Mouse (Mus musculus) gonadal fat pad, adult 2 months (tissue): ENCODE data around the gene Elovl5. TPM values are rescaled to one million over a fixed set of nuclear protein-coding genes. Genes with fewer than 3 reads are reported as not detected.
A peak's percentile ranks its signal among the peaks of the same experiment; 100 is the strongest.
"Not testable (repeated sequence)": the region's sequence is repeated elsewhere in the genome, so short reads cannot be mapped to it uniquely, and the experiment has no call there.

Source experiments
- DNase-seq: peaks from one replicate; pipeline ENCODE4 v3.0.0-alpha.2; 2012; ENCODE audit warnings: low read depth
- polyA plus RNA-seq: library from polyadenylated mRNA; depleted of rRNA; stranded (reverse); fragments of >200 nt; gene quantifications from 2 replicates; pipeline ENCODE4 v1.2.3, GENCODE M21; 2012

Gene Elovl5
- polyA plus RNA-seq, 1 experiment: 78.0 TPM

DNA sequence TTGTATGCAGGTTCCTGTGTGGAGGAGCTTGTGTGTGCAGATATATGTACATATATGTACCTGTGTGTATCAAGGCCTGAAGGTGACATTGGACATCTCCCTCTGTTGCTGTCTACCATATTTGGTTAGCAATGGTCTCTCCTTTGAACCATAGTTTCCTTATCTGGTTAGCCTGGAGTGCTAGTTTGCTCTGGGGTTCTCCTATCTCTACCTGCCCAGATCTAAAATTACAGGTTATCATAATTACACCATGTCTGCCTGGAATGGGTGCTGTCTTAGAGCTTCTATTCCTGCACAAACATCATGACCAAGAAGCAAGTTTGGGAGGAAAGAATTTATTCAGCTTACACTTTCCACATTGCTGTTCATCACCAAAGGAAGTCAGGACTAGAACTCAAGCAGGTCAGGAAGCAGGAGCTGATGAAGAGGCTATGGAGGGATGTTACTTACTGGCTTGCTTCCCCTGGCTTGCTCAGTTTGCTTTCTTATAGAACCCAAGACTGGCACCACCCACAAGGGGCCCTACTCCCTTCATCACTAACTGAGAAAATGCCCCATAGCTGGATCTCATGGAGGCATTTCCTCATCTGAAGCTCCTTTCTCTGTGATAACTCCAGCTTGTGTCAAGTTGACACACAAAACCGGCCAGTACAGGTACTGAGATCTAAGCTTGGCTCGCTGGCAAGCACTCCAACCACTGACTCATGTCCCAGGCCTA, 76.5 kb downstream of the Elovl5 start:
- not testable (repeated sequence) for DNase-seq

DNA sequence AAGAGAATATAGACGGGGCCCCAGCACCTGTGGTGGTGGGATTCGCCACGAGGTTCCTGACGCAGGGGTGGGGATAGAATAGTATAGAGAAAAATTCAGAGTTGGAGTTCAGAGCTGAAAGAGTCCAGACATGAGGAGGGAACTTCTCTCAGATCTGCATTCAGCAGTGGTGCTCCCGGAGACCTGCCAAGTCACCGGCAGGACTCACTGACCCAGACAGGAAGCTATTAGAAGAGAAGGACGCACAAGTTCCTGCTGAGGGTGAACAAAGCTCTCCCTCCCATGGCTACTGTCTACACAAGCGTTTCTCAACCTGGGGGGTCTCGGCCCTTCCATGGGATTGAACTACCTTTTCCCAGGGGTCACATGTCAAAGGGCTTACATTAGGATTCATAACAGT, 78.1 kb downstream of the Elovl5 start:
- DNase-seq: no peak

DNA sequence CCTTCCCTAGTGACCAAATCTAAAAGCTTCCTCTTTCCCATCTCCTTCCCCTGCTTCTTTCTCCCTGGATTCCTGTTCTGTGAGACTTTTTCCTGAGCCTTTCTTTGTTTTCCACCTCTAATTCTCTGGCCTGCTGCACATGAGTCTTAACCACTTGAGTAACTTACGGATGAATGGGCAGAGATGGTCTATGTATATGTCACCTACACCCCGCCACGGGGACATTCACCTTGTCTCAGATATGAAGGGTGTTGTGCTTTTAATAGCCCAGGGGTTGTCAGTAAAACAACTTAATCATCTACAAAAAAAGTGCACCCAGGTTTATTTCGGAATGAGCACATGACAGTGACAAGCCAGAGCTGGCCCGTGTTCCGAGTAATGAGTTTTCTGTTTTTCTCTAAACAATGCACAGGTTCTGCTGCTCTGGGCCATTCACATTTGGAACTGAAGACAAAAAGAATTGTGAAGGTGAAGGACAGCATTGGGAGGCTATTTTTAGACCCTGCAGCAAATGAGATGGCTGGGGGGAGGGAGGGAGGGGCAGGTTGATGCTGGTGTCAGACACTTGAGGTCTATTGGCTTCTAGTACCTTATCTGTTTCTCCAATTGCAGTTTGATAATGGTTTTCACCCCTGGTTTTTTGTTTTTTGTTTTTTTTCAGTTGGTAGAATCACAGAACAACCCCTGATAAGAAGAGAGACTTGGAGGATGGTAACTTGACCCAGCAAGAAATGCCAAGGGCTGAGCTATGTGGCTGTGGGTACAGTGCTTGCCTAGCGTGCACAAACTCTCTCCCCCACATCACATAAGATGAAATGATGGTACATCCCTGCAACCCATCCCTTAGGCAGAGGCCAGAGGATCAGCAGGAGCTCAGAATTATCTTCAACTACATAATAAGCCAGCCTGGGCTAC, 83.7 kb downstream of the Elovl5 start:
- no peak for DNase-seq

DNA sequence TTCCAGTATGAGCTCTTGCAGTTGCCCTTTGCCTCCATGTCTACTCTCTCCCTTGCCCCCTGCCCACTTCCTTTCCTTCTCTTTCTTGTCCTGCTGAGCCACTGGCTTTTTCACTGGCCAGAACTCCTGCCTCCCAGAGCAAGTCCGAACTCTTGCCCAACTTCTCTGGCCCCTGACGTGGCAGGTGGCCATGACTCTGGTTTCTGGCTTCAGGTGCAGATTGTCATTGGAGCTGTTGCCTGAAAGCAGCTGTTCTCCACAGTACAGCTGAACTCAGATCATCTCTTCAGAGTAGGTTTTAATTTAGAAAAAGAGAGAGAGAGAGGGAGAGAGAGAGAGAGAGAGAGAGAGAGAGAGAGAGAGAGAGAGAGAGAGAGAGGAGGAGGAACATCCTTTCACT, 86.1 kb downstream of the Elovl5 start:
- no peak for DNase-seq

DNA sequence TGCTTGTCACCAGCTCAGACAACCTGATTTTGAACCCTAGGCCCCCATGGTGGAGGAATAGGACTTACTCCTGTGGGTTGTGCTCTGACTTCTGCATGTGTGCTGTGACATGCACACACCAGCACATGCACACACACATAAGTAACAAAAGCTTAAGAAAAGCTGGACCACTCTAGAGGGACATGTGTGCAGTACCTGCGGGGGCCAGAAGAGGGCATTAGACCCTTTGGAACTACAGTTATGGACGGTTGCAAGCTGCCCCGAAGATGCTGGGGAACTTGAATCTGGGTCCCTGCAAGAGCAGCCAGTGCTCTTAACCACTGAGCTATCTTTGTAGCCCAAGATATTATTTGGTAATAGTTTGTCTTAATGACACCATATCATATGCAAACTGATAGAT, 88.3 kb downstream of the Elovl5 start:
- DNase-seq: no peak

DNA sequence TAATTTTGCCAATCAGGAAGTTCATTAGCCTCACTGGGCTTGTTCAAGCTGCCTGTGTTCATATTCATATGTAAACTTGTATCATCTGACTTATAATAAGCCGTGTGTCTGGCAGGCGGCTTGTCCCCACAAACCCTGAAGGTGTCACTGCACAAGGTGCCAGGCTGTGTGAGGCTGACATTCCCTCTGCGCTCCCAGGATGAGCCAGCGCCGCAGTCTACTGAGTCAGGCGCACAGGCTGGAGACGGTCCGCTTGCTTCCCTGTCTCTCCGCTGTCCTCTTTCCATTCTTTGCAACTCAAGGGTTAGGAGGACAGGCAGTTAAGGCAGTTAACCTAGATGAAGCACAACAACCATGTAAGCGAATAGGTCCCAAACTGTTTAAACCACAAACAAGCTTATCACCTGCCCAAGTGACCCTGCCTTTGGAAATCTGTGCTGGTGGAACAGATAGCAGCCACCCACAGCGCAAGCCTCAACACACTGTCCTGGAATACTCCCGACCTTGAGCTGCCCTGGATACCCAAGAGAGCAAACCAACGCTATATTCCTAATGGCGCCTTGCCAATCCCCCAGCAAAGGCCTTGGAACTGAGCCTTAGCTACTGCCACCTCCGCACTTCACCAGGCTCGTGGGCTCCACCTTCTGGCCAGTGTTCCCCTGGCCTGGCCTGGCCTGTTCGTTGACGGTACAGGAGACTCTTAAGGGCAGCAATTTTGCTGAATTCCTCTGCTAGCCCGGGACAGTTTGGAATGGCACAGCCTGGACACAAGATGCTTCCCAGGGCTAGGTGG, 89.2 kb downstream of the Elovl5 start:
- no peak for DNase-seq

DNA sequence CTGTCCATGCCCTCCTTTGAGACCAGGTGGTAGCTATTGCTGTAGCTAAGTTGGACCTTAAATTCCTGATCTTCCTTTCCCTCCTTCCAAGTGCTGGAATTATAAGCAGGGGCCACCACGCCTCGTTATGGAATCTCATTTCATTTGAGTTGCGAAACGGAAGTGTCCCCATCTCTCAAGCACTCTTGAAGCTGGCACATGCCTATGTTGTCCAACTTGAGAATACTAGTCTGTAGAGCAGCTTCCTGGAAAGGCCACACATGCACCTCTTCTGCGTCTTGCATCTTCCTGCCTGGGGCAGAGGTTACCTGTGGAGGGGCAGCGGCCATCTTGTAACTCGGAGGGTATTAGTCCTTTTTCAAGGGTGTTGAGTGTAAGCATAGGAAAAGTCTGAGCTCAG, 92.2 kb downstream of the Elovl5 start:
- no peak for DNase-seq

DNA sequence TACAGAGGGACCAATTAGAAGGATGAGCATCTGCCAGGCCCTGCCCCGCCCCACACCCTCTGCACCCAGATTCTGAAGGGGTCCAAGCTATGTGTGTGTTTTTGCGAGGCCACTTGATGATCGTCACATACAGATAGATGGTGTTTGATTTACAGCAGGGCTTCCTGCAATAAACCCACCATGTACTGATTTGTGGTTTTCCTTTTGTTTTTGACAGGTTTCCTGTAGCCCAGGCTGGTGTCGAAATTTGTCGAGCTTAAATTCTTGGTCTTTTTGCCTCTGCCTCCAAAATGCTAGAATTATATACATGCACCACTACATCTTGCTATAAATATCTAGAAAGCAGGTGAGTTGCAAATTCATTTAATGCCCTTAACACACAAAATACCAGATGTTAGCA, 93.0 kb downstream of the Elovl5 start:
- DNase-seq: no peak

DNA sequence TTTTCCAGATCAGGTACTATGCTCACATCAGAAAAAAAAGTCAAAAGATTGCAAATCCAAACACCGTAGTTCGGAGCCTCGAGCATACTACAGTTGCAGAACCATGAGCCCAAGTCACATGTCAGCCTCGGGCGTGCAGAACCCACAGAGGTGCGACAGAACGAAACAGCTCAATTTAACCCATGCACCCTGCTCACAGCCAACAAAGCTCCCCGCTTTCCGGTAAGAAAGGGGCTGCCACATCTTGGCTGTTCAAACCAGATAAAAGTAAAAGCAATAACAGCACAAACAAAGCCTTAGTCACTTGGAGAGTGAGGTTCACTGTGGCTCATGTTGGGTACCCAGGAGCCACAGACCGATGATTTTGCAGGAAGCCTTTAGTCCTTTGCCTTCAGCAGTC, 93.5 kb downstream of the Elovl5 start:
- DNase-seq: no peak

DNA sequence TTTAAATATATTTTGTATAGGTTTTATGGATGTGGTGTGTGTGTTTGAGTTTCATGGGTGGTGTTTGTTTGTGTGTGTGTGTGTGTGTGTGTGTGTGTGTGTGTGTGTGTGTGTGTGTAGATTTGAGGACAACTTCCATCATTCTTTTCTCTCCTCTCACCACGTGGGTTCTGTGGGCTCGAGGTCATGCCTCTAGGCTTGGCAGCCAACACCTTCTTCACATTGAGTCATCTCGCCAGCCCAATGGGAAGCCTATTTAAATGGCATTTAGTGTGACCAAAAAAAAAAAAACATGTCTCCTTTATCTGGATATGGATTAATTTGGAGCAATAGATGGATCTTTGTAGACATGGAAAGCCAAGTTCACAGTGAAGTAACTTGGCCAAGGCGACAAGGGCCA, 94.9 kb downstream of the Elovl5 start:
- no peak for DNase-seq

DNA sequence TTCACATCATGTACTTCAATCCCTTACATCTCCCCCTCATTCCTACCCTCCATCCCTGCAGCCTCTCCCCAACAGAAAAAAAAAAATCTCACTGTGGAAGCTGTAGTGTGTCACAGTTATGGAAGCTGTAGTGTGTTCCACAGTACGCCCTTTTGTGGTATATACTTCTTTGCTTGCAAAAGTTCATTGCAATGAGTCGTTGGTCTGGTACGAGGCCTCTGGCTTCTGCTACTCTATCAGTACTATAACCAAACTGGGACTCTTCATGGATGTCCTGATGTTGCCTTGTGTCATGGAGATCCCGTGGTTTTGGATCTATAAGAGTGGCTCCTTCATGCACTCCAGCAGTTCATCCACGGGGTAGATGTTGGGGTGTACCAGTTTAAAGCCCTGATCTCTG, 95.5 kb downstream of the Elovl5 start:
- DNase-seq: no peak

DNA sequence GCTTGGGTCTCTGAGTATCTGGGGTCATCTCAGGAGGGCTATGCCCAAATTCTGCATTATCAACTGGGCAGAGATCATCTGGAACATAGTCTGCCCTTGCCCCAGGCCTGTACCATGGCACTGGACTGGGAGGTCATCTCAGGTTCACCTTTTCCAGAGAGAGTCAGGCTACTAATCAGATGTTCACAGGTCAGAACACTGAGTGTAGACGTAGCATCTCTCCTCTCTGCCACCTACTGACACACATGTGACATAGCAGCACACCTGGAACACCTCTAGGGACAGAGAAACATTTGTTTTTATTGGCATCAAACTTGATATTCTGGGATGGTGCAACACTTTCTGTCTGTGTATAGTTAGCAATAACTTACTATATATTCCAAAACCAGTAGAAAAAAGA, 96.6 kb downstream of the Elovl5 start:
- peak; percentile 22 for DNase-seq

DNA sequence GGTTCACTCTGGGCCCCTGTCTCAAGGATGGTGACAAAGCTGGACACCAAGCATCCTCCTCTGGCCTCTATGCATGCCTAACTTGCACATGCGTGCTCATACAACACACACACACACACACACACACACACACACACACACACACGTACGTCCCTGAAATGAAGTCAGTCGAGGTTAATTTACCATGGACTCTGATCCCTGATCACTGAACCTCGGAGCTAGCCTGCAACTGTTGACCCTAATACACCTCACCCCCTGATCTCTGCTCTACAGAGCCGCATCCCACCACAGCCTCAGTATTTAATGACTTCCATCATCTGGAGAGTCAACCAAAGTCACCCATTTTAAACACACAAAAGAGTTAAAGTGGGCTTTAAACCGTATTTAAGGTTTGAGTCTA, 98.7 kb downstream of the Elovl5 start:
- no peak for DNase-seq

DNA sequence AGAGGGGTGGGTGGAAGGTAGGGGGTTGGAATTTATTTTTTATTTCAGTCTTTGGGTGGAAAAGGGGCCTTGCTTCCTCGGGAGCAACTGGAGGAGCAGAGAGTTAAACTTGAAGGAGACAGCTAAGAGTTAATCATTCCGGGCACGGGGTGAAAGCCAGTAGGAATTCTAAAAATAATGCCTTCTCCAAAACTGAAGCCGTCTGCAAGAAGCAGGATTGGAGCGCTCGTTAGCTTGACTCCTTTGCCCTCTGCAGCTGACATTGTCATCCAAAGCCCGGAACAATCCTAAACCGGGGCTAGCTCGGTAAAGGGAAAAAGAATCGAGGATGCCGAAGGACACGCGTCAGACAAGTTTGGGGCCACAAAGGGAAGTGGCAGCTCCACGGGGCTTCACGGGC, 99.1 kb downstream of the Elovl5 start:
- no peak for DNase-seq

DNA sequence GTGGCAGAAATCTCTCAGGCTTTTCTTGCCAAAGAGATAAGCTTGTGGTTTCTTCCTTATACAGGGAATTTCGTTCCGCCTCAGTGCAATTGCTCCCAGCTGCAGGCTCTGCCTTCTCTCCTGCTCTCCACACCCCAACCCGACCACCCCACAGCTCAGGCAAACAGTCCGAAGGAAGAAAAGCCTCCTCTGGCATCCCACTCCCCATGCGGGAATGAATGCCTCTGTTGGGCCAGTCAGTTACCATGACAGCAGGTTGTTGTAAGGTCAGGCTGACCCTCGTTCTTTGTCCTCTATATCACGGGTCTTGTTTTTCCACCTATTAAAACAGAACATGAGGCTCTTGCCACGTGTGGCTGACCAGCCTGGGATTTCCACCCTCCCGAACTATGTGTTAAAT, 104.1 kb downstream of the Elovl5 start:
- no peak for DNase-seq

DNA sequence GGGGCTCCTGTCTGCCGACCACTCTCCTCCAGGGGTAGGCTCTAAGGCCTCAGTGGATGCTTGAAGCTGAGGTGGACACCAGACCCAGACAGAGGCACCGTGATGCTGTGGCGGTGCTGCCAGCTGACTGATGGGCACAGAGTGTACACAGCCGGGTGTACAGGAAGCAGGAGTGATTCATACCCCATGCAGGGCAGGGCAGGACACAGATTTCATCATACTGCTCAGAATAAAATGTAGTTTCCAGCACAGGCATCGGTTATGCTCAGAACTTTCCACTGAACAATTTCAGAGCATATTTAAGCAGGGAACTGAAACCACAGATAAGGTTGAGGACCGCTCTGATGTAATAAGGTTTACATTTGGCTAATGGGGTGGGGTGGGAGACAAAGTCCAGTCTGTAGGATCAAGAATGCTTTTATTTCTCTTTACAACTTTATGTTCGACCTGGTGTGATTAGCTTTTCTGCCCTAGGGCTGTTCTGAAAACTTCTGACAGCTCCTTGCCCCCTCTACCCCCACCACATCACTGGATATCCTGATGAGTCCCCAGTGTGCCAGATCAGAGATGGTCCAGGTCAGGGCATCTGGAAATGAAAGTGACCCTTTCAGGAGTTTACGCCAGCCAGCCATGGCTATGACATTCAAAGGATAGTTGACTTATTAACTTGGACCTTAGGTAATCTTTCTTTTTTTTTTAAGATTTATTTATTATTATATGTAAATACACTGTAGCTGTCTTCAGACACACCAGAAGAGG, 105.2 kb downstream of the Elovl5 start:
- no peak for DNase-seq

DNA sequence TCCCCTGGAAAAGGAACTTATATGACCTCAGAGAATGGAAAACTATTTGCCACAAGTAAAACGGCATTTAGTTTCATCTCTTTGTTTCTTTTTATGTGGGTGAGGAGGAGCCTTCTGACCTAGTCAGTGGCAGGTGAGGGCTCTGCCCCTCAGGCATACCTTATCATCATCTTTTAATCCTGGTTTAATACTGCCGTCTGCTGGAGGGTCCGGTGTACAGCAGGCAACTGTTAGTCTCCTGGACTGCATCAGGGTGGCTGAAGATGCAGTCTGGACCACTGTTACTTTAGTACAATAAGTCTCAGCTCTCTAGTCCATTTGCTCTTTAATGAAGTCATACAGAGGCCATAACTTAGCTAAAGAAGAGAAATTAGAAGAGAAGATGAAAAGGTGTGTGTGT, 107.7 kb downstream of the Elovl5 start:
- DNase-seq: no peak

DNA sequence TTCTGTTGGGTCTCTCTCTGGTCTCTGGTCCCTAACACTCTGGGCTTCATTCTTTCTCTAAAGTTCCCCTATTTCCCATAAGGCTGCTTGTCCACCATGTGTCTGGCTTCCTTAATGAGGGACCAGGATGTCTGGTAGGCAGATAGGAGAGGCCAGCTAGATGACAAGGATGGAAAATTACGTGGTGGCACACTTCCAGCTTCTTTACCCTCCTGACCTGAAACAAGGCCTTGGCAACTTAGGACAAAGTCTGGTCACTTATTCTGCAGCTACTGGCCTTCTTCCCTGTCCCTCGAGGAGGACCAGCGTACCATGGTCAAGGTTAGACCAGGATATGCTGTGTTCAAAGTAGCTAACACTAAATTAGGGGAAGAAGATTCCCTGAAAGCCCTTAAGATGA, 109.9 kb downstream of the Elovl5 start:
- DNase-seq: no peak

DNA sequence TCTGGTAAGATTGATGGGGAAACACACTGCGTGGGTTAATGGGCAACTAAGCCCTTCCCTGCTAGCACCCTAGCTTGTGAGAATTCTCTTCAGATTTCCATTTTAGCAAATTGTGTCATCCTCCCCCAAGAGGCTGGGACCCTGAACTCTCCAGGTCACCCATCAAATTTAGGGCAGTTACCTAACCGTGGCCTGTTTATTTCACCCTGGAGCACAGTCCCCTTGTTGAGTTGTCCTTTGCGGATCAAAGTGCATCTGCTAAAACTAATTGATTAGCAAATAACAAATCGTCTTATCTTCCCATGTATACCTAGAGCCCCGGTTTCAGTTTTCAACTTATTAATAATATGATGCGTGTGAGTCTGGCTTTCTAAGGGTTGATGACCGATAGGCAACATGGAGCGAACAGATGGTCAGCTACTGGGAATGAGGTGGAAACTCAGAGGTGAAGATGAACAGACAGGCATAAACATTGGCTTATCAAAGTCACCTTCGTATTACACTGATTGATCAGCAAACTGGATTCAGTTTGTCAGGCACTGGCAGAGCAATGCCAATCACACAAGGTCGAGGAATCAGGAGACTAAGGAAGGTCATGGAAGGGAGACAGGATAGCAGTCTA, 113.8 kb downstream of the Elovl5 start:
- DNase-seq: no peak

DNA sequence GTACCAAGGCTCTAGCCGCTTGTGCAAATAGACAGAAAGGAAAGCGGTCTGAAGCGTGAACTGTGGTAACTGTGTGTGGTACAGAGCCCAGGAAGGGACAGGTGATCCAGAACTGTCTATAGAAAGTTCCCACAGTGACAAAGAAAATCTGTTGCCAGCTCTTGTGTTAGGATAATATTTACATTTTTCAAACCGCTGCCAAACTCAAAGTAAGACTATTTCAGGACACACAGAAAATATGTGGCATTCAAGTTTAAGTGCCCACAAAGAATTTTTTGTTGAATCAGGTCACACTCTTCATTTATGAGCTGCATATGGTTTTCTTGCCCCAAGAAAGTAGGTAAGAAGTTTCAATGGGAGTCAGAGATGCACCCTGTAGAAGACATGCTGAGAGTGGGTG, 115.8 kb downstream of the Elovl5 start:
- DNase-seq: no peak
